Mouse (Mus musculus) thymus, postnatal 14 days (tissue): Measurements from ENCODE around the gene Rabep1.

Source experiments
- DNase-seq: peaks from one replicate; pipeline ENCODE4 v3.0.0; 2021

Rabep1 gene

GRCm38 (mm10) chr11:70844559-70845456 lies at the start of gene Rabep1:
Gene Rabep1 (plus strand): TSS chr11:70844778.
- peak; percentile 98 for DNase-seq

- no peak for DNase-seq
These were observed 42.2 kb upstream of the Rabep1 start for GRCm38 (mm10) chr11:70802208-70802864.

- no peak for DNase-seq
These were observed 41.7 kb upstream of the Rabep1 start for GRCm38 (mm10) chr11:70802865-70803261.

- DNase-seq = peak; percentile 8
These were observed 40.8 kb upstream of the Rabep1 start for GRCm38 (mm10) chr11:70803711-70804200.

GRCm38 (mm10) chr11:70804395-70804794 lies 40.2 kb upstream of the Rabep1 start:
- no peak for DNase-seq

GRCm38 (mm10) chr11:70805641-70806175 lies 38.9 kb upstream of the Rabep1 start:
- DNase-seq = peak; percentile 25

GRCm38 (mm10) chr11:70806697-70807096 lies 37.9 kb upstream of the Rabep1 start:
- DNase-seq = no peak

GRCm38 (mm10) chr11:70807630-70808029 lies 36.9 kb upstream of the Rabep1 start:
- DNase-seq = no peak

GRCm38 (mm10) chr11:70808101-70808500 lies 36.5 kb upstream of the Rabep1 start:
- no peak for DNase-seq

GRCm38 (mm10) chr11:70809011-70809410 lies 35.6 kb upstream of the Rabep1 start:
- DNase-seq = no peak

GRCm38 (mm10) chr11:70811041-70811440 lies 33.5 kb upstream of the Rabep1 start:
- no peak for DNase-seq

GRCm38 (mm10) chr11:70811471-70812240 lies 32.9 kb upstream of the Rabep1 start:
- DNase-seq = no peak

- no peak for DNase-seq
These were observed 32.2 kb upstream of the Rabep1 start, which contains the start of gene Scimp for GRCm38 (mm10) chr11:70812365-70812764. Gene Scimp (minus strand): TSS chr11:70812586.

GRCm38 (mm10) chr11:70815071-70815470 lies 29.5 kb upstream of the Rabep1 start:
- no peak for DNase-seq

- DNase-seq = peak; percentile 64
These were observed 29.0 kb upstream of the Rabep1 start for GRCm38 (mm10) chr11:70815498-70816078.

GRCm38 (mm10) chr11:70816770-70817169 lies 27.8 kb upstream of the Rabep1 start:
- no peak for DNase-seq

GRCm38 (mm10) chr11:70820120-70820519 lies 24.5 kb upstream of the Rabep1 start:
- no peak for DNase-seq

- no peak for DNase-seq
These were observed 22.6 kb upstream of the Rabep1 start for GRCm38 (mm10) chr11:70821728-70822591.

- DNase-seq = peak; percentile 34
These were observed 18.4 kb upstream of the Rabep1 start for GRCm38 (mm10) chr11:70826207-70826606.

- DNase-seq = no peak
These were observed 15.5 kb upstream of the Rabep1 start for GRCm38 (mm10) chr11:70828975-70829615.

- DNase-seq = no peak
These were observed 13.4 kb upstream of the Rabep1 start for GRCm38 (mm10) chr11:70831201-70831600.
